Mouse (Mus musculus) small intestine, adult 2 months (tissue): ENCODE data around the gene Mcee.

Source experiments
- CTCF ChIP-seq: fragments of 200-500 bp; IDR thresholded peaks from 2 replicates; pipeline ENCODE4 v1.5.1; 2012; ENCODE audit warnings: low read depth, mild to moderate bottlenecking, control low read depth, inconsistent platforms, low read length, moderate library complexity, mixed read lengths; ENCODE audit not compliant: insufficient replicate concordance, insufficient read length; ENCODE audit errors: extremely low read depth
- POLR2A ChIP-seq: fragments of 200-500 bp; IDR thresholded peaks from 2 replicates; pipeline ENCODE4 v1.6.1; 2012; ENCODE audit warnings: low read depth, mild to moderate bottlenecking, control low read depth, inconsistent platforms, low read length, moderate library complexity

- no peak for TF ChIP-seq POLR2A
- TF ChIP-seq CTCF, result no peak
These were observed 31.8 kb upstream of the Mcee start for GRCm38 (mm10) chr7:64360586-64360945.
